Mouse (Mus musculus) ovary, postnatal 36 days (tissue): ENCODE measurements around the gene Srpk1.

Source experiments
- DNase-seq: peaks from one replicate; pipeline ENCODE4 v3.0.0; 2022; ENCODE audit warnings: low spot score, mixed read lengths

The Srpk1 gene

GRCm38 (mm10) chr17:28622300-28622759, at the start of gene Srpk1:
TSS of gene Srpk1 (minus strand) at chr17:28622709.
- DNase-seq = peak; percentile 92

GRCm38 (mm10) chr17:28659564-28659963, 37.1 kb upstream of the Srpk1 start:
- no peak for DNase-seq

- no peak for DNase-seq
Measured at GRCm38 (mm10) chr17:28657936-28658335, 35.4 kb upstream of the Srpk1 start.

- DNase-seq = peak; percentile 14
Measured at GRCm38 (mm10) chr17:28650268-28650667, 27.8 kb upstream of the Srpk1 start.

- DNase-seq = peak; percentile 46
Measured at GRCm38 (mm10) chr17:28648607-28649370, 26.3 kb upstream of the Srpk1 start.

GRCm38 (mm10) chr17:28646221-28646620, 23.7 kb upstream of the Srpk1 start:
- no peak for DNase-seq

- DNase-seq = no peak
Measured at GRCm38 (mm10) chr17:28644112-28644511, 21.6 kb upstream of the Srpk1 start.

- no peak for DNase-seq
Measured at GRCm38 (mm10) chr17:28643697-28644096, 21.2 kb upstream of the Srpk1 start.

- DNase-seq = no peak
Measured at GRCm38 (mm10) chr17:28640113-28640512, 17.6 kb upstream of the Srpk1 start.

GRCm38 (mm10) chr17:28637711-28638690, 15.5 kb upstream of the Srpk1 start:
- no peak for DNase-seq

- no peak for DNase-seq
Measured at GRCm38 (mm10) chr17:28635842-28636241, 13.3 kb upstream of the Srpk1 start.

- DNase-seq = no peak
Measured at GRCm38 (mm10) chr17:28629125-28629524, 6.6 kb upstream of the Srpk1 start.

- DNase-seq = no peak
Measured at GRCm38 (mm10) chr17:28628248-28629124, 6.0 kb upstream of the Srpk1 start.

GRCm38 (mm10) chr17:28626937-28627336, 4.4 kb upstream of the Srpk1 start:
- no peak for DNase-seq

- DNase-seq = no peak
Measured at GRCm38 (mm10) chr17:28625327-28625726, 2.8 kb upstream of the Srpk1 start.

- no peak for DNase-seq
Measured at GRCm38 (mm10) chr17:28624841-28625240, 2.3 kb upstream of the Srpk1 start.

GRCm38 (mm10) chr17:28621381-28622299, 869 bp downstream of the Srpk1 start:
- DNase-seq = peak; percentile 55

GRCm38 (mm10) chr17:28618775-28619174, 3.7 kb downstream of the Srpk1 start:
- DNase-seq = no peak

- DNase-seq = no peak
Measured at GRCm38 (mm10) chr17:28618124-28618523, 4.4 kb downstream of the Srpk1 start.

GRCm38 (mm10) chr17:28617636-28618035, 4.9 kb downstream of the Srpk1 start:
- no peak for DNase-seq

GRCm38 (mm10) chr17:28615332-28615731, 7.2 kb downstream of the Srpk1 start:
- DNase-seq = no peak
